ENCODE assay signal across 8 mouse cellular contexts in the genomic region with DNA sequence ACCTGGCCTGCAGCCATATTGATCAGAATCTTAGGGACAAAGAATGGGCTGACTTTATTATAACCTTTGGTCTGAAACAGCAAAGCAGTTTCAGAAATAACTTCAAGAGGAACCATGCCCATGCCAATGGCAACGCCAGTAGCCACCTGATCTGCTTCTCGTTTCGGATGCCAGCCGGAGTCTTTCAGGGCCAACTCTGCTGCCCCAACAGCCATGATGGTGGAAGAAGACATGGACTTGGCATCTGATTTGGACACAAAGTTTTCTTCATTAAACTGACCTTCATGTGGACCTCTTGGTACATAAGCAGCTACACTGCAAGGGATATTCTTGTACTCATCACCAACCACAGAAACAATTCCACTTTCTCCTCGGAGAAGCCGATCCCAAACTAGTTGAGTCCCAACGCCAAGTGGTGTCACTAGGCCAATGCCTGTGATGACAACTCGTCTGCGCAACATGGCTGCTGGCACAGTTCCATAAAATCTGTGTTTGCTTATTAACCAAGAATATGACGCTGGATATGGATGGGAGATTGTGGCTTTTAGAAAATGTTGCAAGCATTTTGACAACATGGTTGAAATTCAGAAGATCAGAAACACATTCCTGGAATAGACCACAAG. TPM values are rescaled to one million over a fixed set of nuclear protein-coding genes. Genes with fewer than 3 reads are reported as not detected.
DNase-seq lines count a peak whose midpoint lies in the region; ATAC-seq and TF ChIP-seq lines count a peak whose summit lies in the region.

No protein-coding gene starts in this region.

- no peak for TF ChIP-seq POLR2A in liver, adult 2 months (IDR thresholded peaks at IDR 0.05; ENCODE audit: extremely low read depth, insufficient read depth, low read length)

- 30% methylated on average over 10 of the region's 10 CpGs for WGBS in liver, adult 2 months
- 94% methylated on average over 10 of the region's 10 CpGs for WGBS in embryonic facial prominence, embryonic 10.5 days
- 97% methylated on average over 10 of the region's 10 CpGs for WGBS in hindbrain, embryonic 13.5 days
- 100% methylated on average over 9 of the region's 10 CpGs for WGBS in macrophage (ENCODE audit: missing documents)

- peaks cover 7% of the 10 kb centered on the region; the same call in 1 of the 2 replicates for H3K9me3 ChIP-seq in embryonic facial prominence, embryonic 10.5 days
- H3K9me3 ChIP-seq in hindbrain, embryonic 13.5 days = no peaks in the 10 kb centered on the region

- peaks cover 12% of the 10 kb centered on the region for H3K4me1 ChIP-seq in liver, adult 2 months (ENCODE audit: control insufficient read depth, insufficient read depth, low read length)
- peaks cover 7% of the 10 kb centered on the region; the same call in 1 of the 2 replicates for H3K4me1 ChIP-seq in embryonic facial prominence, embryonic 10.5 days
- H3K4me1 ChIP-seq in hindbrain, embryonic 13.5 days (replicated peaks) = peaks cover 17% of the 10 kb centered on the region

- peak; percentile 90 for DNase-seq in liver, adult 2 months (ENCODE audit: extremely low read depth, low read depth, low spot score)
- DNase-seq in liver = no peak
- DNase-seq in embryonic facial prominence, embryonic 10.5 days (ENCODE audit: low spot score) = no peak
- DNase-seq in c-Kit-positive CD71-positive TER-119-positive erythroid progenitor cells, embryonic 14.5 days (ENCODE audit: low spot score) = no peak
- no peak for DNase-seq in T-cell, adult 2 months (ENCODE audit: low spot score)

- no peaks in the 10 kb centered on the region for H3K27me3 ChIP-seq in liver, adult 2 months (ENCODE audit: control insufficient read depth, insufficient read depth, low read length)
- H3K27me3 ChIP-seq in embryonic facial prominence, embryonic 10.5 days (replicated peaks; ENCODE audit: low read depth, poor library complexity, severe bottlenecking) = no peaks in the 10 kb centered on the region
- no peaks in the 10 kb centered on the region for H3K27me3 ChIP-seq in hindbrain, embryonic 13.5 days

- peak overlapping the region; percentile 67; the same call in 1 of the 2 replicates for H3K4me3 ChIP-seq in liver, adult 2 months (ENCODE audit: insufficient read depth, low read depth, low read length)
- H3K4me3 ChIP-seq in embryonic facial prominence, embryonic 10.5 days = peak overlapping the region; percentile 58
- peak overlapping the region; percentile 52; the same call in 1 of the 2 replicates for H3K4me3 ChIP-seq in hindbrain, embryonic 13.5 days
- H3K4me3 ChIP-seq in macrophage (ENCODE audit: inconsistent target) = peak overlapping the region; percentile 70

- no peaks in the 10 kb centered on the region for H3K79me2 ChIP-seq in liver, adult 2 months (ENCODE audit: control insufficient read depth, insufficient read depth, low read length)
- peaks cover 10% of the 10 kb centered on the region; the same call in 1 of the 2 replicates for H3K79me2 ChIP-seq in macrophage (ENCODE audit: inconsistent target)

- H3K36me3 ChIP-seq in liver, adult 2 months (ENCODE audit: control insufficient read depth, insufficient read depth, low read length) = peaks cover 7% of the 10 kb centered on the region; the same call in 1 of the 2 replicates
- H3K36me3 ChIP-seq in embryonic facial prominence, embryonic 10.5 days (replicated peaks) = peaks cover 4% of the 10 kb centered on the region; the same call in 1 of the 2 replicates
- H3K36me3 ChIP-seq in hindbrain, embryonic 13.5 days = peaks cover 5% of the 10 kb centered on the region; the same call in 1 of the 2 replicates
- peaks cover 6% of the 10 kb centered on the region; the same call in 1 of the 2 replicates for H3K36me3 ChIP-seq in macrophage (ENCODE audit: inconsistent target)

- peak overlapping the region; percentile 63 for H3K4me2 ChIP-seq in hindbrain, embryonic 13.5 days

- peak overlapping the region; percentile 87 for H3K27ac ChIP-seq in liver, adult 2 months (replicated peaks; ENCODE audit: insufficient read depth, low read depth, low read length)
- no peak overlapping the region for H3K27ac ChIP-seq in embryonic facial prominence, embryonic 10.5 days (replicated peaks)
- H3K27ac ChIP-seq in hindbrain, embryonic 13.5 days = peak overlapping the region; percentile 84; the same call in 1 of the 2 replicates
- peak overlapping the region; percentile 89 for H3K27ac ChIP-seq in macrophage

- no peak for ATAC-seq in hindbrain, embryonic 13.5 days (ENCODE audit: low FRiP score)
- ATAC-seq in monocyte, adult 5-6 weeks (replicated peaks; ENCODE audit: insufficient number of reproducible peaks, low FRiP score, low TSS enrichment, poor library complexity, severe bottlenecking) = no peak

- H3K9ac ChIP-seq in liver, adult 2 months (ENCODE audit: low read depth, low read length) = no peak overlapping the region
- H3K9ac ChIP-seq in hindbrain, embryonic 13.5 days = peak overlapping the region; percentile 78

- no peak for TF ChIP-seq CTCF in liver, adult 2 months (IDR thresholded peaks at IDR 0.05; ENCODE audit: low read depth, low read length)

RNA-seq across cellular contexts. Expression of gene Ngly1, which starts 6.8 kb away (rescaled TPM):
- total RNA-seq in liver, adult 2 months (2014; rRNA removed) = 44.5 and 47.1 TPM in 2 replicates
- 25.4 and 47.6 TPM in 2 replicates for polyA plus RNA-seq in liver, adult 2 months (2012; rRNA removed)
- polyA plus RNA-seq in embryonic facial prominence, embryonic 10.5 days (2016; fragmentation: Nextera tagmentation; extraction: Ambion mirVana) = 14.5 and 18.7 TPM in 2 replicates
- 26.3 and 27.0 TPM in 2 replicates for polyA plus RNA-seq in hindbrain, embryonic 13.5 days (2015; fragmentation: Nextera tagmentation; extraction: Ambion mirVana)
- total RNA-seq in macrophage (2018; cell fraction: chromatin; rRNA removed) = 100 to 1,000 TPM in 2 of 26 experiments, 10 to 100 TPM in 24; 26.0 to 104 (median 69.7) TPM
- 10 to 100 TPM; 19.8 to 31.4 (median 27.4) TPM for total RNA-seq in macrophage (2018; cell fraction: cytosol; rRNA removed)
- 100 to 1,000 TPM in 2 of 26 experiments, 10 to 100 TPM in 24; 25.4 to 107 (median 44.2) TPM for total RNA-seq in macrophage (2018; cell fraction: nucleus; rRNA removed)
- 23.3 to 25.1 TPM (median 24.8 TPM) in 3 replicates for polyA plus RNA-seq in macrophage (2018)
- 58.4 to 63.1 TPM (median 59.5 TPM) in 3 replicates for total RNA-seq in monocyte, adult 5-6 weeks (2017)

RNA-seq across cellular contexts. Expression of gene Oxsm, which starts 7.3 kb away (rescaled TPM):
- total RNA-seq in liver, adult 2 months (2014; rRNA removed) = 19.6 and 22.1 TPM in 2 replicates
- polyA plus RNA-seq in liver, adult 2 months (2012; rRNA removed) = 13.3 and 16.7 TPM in 2 replicates
- polyA plus RNA-seq in embryonic facial prominence, embryonic 10.5 days (2016; fragmentation: Nextera tagmentation; extraction: Ambion mirVana) = 1.5 and 1.8 TPM in 2 replicates
- polyA plus RNA-seq in hindbrain, embryonic 13.5 days (2015; fragmentation: Nextera tagmentation; extraction: Ambion mirVana) = 1.1 and 1.8 TPM in 2 replicates
- total RNA-seq in macrophage (2018; cell fraction: chromatin; rRNA removed) = 10 to 100 TPM in 10 of 26 experiments, 1 to 10 TPM in 16; 2.8 to 18.9 (median 6.6) TPM
- total RNA-seq in macrophage (2018; cell fraction: cytosol; rRNA removed) = 10 to 100 TPM in 18 of 26 experiments, 1 to 10 TPM in 8; 4.3 to 16.1 (median 11.8) TPM
- total RNA-seq in macrophage (2018; cell fraction: nucleus; rRNA removed) = 10 to 100 TPM in 15 of 26 experiments, 1 to 10 TPM in 11; 5.3 to 22.9 (median 10.3) TPM
- 9.7 to 15.5 TPM (median 11.4 TPM) in 3 replicates for polyA plus RNA-seq in macrophage (2018)
- total RNA-seq in monocyte, adult 5-6 weeks (2017) = 11.2 to 13.6 TPM (median 12.5 TPM) in 3 replicates
